Mouse (Mus musculus) macrophage (primary cell): ENCODE results near the gene Gstp1. TPM values are rescaled to one million over a fixed set of nuclear protein-coding genes. Genes with fewer than 3 reads are reported as not detected.
"Not testable (repeated sequence)": the region's sequence is repeated elsewhere in the genome, so short reads cannot be mapped to it uniquely, and the experiment has no call there.

Source experiments
- H3K27ac ChIP-seq: fragments of 350-480 bp; formaldehyde crosslinking; 2 replicates; pipeline ENCODE4 v1.9.0; 2021
- H3K36me3 ChIP-seq: fragments of 350-480 bp; formaldehyde crosslinking; 2 replicates; pipeline ENCODE4 v1.9.0; 2021; ENCODE audit errors: inconsistent target
- H3K4me3 ChIP-seq: fragments of 350-480 bp; formaldehyde crosslinking; 2 replicates; pipeline ENCODE4 v1.9.0; 2021; ENCODE audit errors: inconsistent target
- H3K79me2 ChIP-seq: fragments of 350-480 bp; formaldehyde crosslinking; 2 replicates; pipeline ENCODE4 v1.9.0; 2021; ENCODE audit errors: inconsistent target
- WGBS: methylation state at CpG from one replicate; pipeline ENCODE4 v1.1.7; 2026; ENCODE audit warnings: inconsistent platforms; ENCODE audit not compliant: missing documents; 5-methylcytosine and 5-hydroxymethylcytosine counted together
- polyA plus RNA-seq: library from polyadenylated mRNA; stranded (reverse); fragments of 250-400 nt; gene quantifications from 3 replicates; pipeline ENCODE4 v1.2.4, GENCODE M21; 2018; ENCODE audit warnings: inconsistent platforms

Gstp1 gene
- polyA plus RNA-seq, 1 experiment from 2014 or later = 8.6 TPM

GRCm38 (mm10) chr19:4055947-4056693 is 18.3 kb upstream of the Gstp1 start:
- Histone ChIP-seq H3K79me2 (no peaks in the 10 kb centered on the region), H3K4me3 (no peak overlapping the region), H3K27ac (no peak overlapping the region), H3K36me3 (no peaks in the 10 kb centered on the region)
- 91% methylated on average over 15 of the region's 15 CpGs for WGBS

GRCm38 (mm10) chr19:4055216-4055946 is 17.6 kb upstream of the Gstp1 start:
- Histone ChIP-seq H3K36me3 (no peaks in the 10 kb centered on the region), H3K79me2 (no peaks in the 10 kb centered on the region), H3K27ac (no peak overlapping the region), H3K4me3 (no peak overlapping the region)
- WGBS = 92% methylated on average over 8 of the region's 8 CpGs

- Histone ChIP-seq H3K79me2 (no peaks in the 10 kb centered on the region), H3K27ac (no peak overlapping the region), H3K4me3 (no peak overlapping the region), H3K36me3 (no peaks in the 10 kb centered on the region)
- WGBS = 91% methylated on average over 2 of the region's 5 CpGs
Measured at GRCm38 (mm10) chr19:4054613-4055012, 16.8 kb upstream of the Gstp1 start.

GRCm38 (mm10) chr19:4052516-4053030 is 14.8 kb upstream of the Gstp1 start:
- Histone ChIP-seq H3K79me2 (no peaks in the 10 kb centered on the region), H3K36me3 (no peaks in the 10 kb centered on the region), H3K4me3 (no peak overlapping the region), H3K27ac (no peak overlapping the region)
- 71% methylated on average over 5 of the region's 5 CpGs for WGBS

- Histone ChIP-seq H3K36me3 (no peaks in the 10 kb centered on the region), H3K79me2 (no peaks in the 10 kb centered on the region), H3K27ac (no peak overlapping the region), H3K4me3 (no peak overlapping the region)
- 59% methylated on average over 10 of the region's 10 CpGs for WGBS
Measured at GRCm38 (mm10) chr19:4051741-4052515, 14.1 kb upstream of the Gstp1 start.

- Histone ChIP-seq H3K27ac (no peak overlapping the region), H3K79me2 (no peaks in the 10 kb centered on the region), H3K4me3 (no peak overlapping the region), H3K36me3 (no peaks in the 10 kb centered on the region)
- WGBS = 100% methylated on average over 4 of the region's 5 CpGs
Measured at GRCm38 (mm10) chr19:4051016-4051415, 13.2 kb upstream of the Gstp1 start.

- H3K79me2 ChIP-seq, H3K27ac ChIP-seq, H3K36me3 ChIP-seq, H3K4me3 ChIP-seq: not testable (repeated sequence)
- 81% methylated on average over 5 of the region's 5 CpGs for WGBS
Measured at GRCm38 (mm10) chr19:4049069-4049468, 11.3 kb upstream of the Gstp1 start.

GRCm38 (mm10) chr19:4047859-4048258 is 10.1 kb upstream of the Gstp1 start:
- H3K4me3 ChIP-seq = no peak overlapping the region
- 19% methylated on average over 4 of the region's 4 CpGs for WGBS
- H3K36me3 ChIP-seq = no peaks in the 10 kb centered on the region
- H3K79me2 ChIP-seq = no peaks in the 10 kb centered on the region
- H3K27ac ChIP-seq = no peak overlapping the region

GRCm38 (mm10) chr19:4046866-4047254 is 9.1 kb upstream of the Gstp1 start:
- Histone ChIP-seq H3K4me3 (no peak overlapping the region), H3K36me3 (no peaks in the 10 kb centered on the region), H3K79me2 (no peaks in the 10 kb centered on the region), H3K27ac (no peak overlapping the region)
- WGBS = 85% methylated on average over 8 of the region's 8 CpGs

GRCm38 (mm10) chr19:4045966-4046865 is 8.4 kb upstream of the Gstp1 start, which contains the start of gene Gstp2:
TSS of gene Gstp2 (minus strand) at chr19:4046023.
- Histone ChIP-seq H3K36me3 (no peaks in the 10 kb centered on the region), H3K4me3 (no peak within 1 kb of the TSS), H3K79me2 (no peaks in the 10 kb centered on the region), H3K27ac (no peak within 1 kb of the TSS)
- 61% methylated on average over 16 of the region's 16 CpGs for WGBS

- not testable (repeated sequence) for H3K79me2 ChIP-seq, H3K36me3 ChIP-seq, H3K27ac ChIP-seq, H3K4me3 ChIP-seq
- WGBS = 51% methylated on average over 5 of the region's 5 CpGs
Measured at GRCm38 (mm10) chr19:4044109-4044508, 6.3 kb upstream of the Gstp1 start.

- H3K27ac ChIP-seq = no peak overlapping the region
- no peaks in the 10 kb centered on the region for H3K36me3 ChIP-seq
- 92% methylated on average over 14 of the region's 14 CpGs for WGBS
- H3K4me3 ChIP-seq = no peak overlapping the region
- no peaks in the 10 kb centered on the region for H3K79me2 ChIP-seq
Measured at GRCm38 (mm10) chr19:4042124-4042523, 4.3 kb upstream of the Gstp1 start.

GRCm38 (mm10) chr19:4041500-4041899 is 3.7 kb upstream of the Gstp1 start:
- H3K4me3 ChIP-seq, H3K36me3 ChIP-seq, H3K27ac ChIP-seq, H3K79me2 ChIP-seq: not testable (repeated sequence)
- 93% methylated on average over 3 of the region's 4 CpGs for WGBS

- H3K27ac ChIP-seq, H3K4me3 ChIP-seq, H3K36me3 ChIP-seq, H3K79me2 ChIP-seq: not testable (repeated sequence)
- WGBS = 94% methylated on average over 3 of the region's 5 CpGs
Measured at GRCm38 (mm10) chr19:4040941-4041340, 3.2 kb upstream of the Gstp1 start.
